Mouse (Mus musculus): ENCODE data around the gene C1qtnf9. TPM values are rescaled to one million over a fixed set of nuclear protein-coding genes. Genes with fewer than 3 reads are reported as not detected.

The C1qtnf9 gene
- total RNA-seq (2023), result under 1 TPM; 0.29 to 0.30 TPM

DNA sequence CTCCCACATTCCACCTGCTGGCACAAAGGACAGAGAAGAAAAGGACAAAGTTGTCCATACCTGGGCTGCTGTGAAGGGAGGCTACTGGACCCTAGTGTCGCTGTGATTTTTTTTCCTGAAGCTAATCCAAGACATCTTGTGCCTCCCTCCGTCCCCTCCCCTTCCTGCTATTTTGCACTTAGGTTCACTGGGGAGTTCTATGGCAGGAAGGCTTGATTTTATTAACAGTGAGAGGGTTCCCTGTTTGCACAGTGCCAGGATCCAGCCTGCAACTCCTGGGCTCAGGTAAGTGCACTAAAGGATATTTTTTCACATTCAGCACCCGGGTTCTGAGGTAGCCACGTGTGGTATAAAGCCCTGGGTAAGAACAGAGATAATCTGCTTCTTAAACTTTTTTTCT is at the start of gene C1qtnf9:
C1qtnf9 (plus strand) TSS at position 251 of the 400 bp plus-strand sequence.

DNA sequence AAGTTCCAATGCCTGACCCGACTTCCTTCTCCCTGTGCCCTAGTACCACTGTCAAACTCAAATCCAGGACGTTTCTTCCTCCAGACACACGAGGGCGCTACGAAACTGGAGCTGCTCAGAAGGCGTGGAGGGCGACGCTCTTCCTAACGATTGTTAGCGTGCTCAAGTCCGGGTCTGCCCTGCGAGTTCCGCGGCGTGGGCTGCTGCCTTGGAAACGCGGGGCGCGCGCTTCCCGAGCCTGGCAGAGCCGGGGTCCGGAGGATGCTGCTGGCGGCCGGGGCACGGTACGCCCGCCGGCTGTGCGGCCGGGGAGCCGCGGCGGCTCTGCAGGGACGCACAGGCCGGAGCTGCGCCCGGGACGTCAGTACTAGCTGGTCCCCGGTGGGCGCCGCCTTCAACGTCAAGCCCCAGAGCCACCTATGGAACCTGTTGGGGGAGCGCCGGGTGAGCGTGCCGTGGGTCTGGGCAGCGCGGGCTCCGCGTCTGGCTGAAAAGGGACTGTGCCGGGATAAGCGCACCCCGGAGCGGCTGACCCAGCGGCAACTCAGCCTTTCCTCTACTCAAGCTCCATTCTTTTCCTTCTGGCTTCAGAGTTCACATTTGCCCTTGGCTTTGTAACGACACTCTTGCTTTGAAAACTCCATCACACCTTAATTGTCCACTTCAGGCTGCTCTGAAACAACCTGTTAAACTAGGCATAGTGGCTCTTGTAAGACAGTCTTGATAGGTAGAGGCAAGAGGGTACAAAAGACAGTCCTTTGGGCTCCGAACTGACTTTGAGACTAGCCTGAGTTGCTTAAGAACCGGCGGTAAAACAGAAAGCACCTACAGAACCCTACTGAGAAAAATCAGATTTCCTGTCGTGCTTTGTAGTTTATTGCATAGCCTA is 16.7 kb downstream of the C1qtnf9 start, which contains the start of gene Mipep:
Mipep (plus strand) TSS at position 147 of the 889 bp plus-strand sequence.

Other genes starting within 250 kb of the C1qtnf9 start
- 10 to 100 TPM; 65.4 to 72.2 TPM for gene Spata13, start 134.1 kb upstream of the C1qtnf9 start, total RNA-seq (2023)
- gene Mipep, start 16.4 kb downstream of the C1qtnf9 start, total RNA-seq (2023), result 10 to 100 TPM; 15.2 to 15.6 TPM

All from B cell, adult 67 days (primary cell).